Mouse (Mus musculus): Measurements from ENCODE around the gene Gm13277.
"Not testable (repeated sequence)": the region's sequence is repeated elsewhere in the genome, so short reads cannot be mapped to it uniquely, and the experiment has no call there.

Gene Gm13277

GRCm38 (mm10) chr4:88791250-88791649 lies 2.8 kb downstream of the Gm13277 start, which contains the start of gene Gm13278:
TSS of gene Gm13278 (plus strand) at chr4:88791550.
- not testable (repeated sequence) for DNase-seq

GRCm38 (mm10) chr4:88793936-88794675 lies 5.7 kb downstream of the Gm13277 start, which contains the start of gene Gm13275:
TSS of gene Gm13275 (plus strand) at chr4:88794487.
- DNase-seq, result peak; percentile 50

GRCm38 (mm10) chr4:88797097-88797496 lies 8.7 kb downstream of the Gm13277 start, which contains the start of gene Gm13279:
TSS of gene Gm13279 (plus strand) at chr4:88797397.
- not testable (repeated sequence) for DNase-seq

- DNase-seq, result not testable (repeated sequence)
These were observed 10.9 kb downstream of the Gm13277 start, which contains the start of gene Gm13285 for GRCm38 (mm10) chr4:88799365-88799764. TSS of gene Gm13285 (plus strand) at chr4:88799665.

- not testable (repeated sequence) for DNase-seq
These were observed 14.5 kb downstream of the Gm13277 start, which contains the start of gene Gm13287 for GRCm38 (mm10) chr4:88802954-88803353. TSS of gene Gm13287 (plus strand) at chr4:88803254.

GRCm38 (mm10) chr4:88805231-88805630 lies 16.8 kb downstream of the Gm13277 start, which contains the start of gene Gm13288:
TSS of gene Gm13288 (plus strand) at chr4:88805531.
- not testable (repeated sequence) for DNase-seq

- not testable (repeated sequence) for DNase-seq
These were observed 17.3 kb downstream of the Gm13277 start for GRCm38 (mm10) chr4:88805761-88806160.

GRCm38 (mm10) chr4:88815928-88816327 lies 27.5 kb downstream of the Gm13277 start, which contains the start of gene Ifna7:
TSS of gene Ifna7 (plus strand) at chr4:88816228.
- DNase-seq, result no peak

- no peak for DNase-seq
These were observed 31.2 kb downstream of the Gm13277 start, which contains the start of gene Ifna11 for GRCm38 (mm10) chr4:88819659-88820058. TSS of gene Ifna11 (plus strand) at chr4:88819959.

- no peak for DNase-seq
These were observed 34.6 kb downstream of the Gm13277 start for GRCm38 (mm10) chr4:88822995-88823394.

- not testable (repeated sequence) for DNase-seq
These were observed 38.7 kb downstream of the Gm13277 start, which contains the start of gene Ifna6 for GRCm38 (mm10) chr4:88827116-88827515. TSS of gene Ifna6 (plus strand) at chr4:88827416.

GRCm38 (mm10) chr4:88830523-88830922 lies 42.1 kb downstream of the Gm13277 start:
- DNase-seq, result no peak

GRCm38 (mm10) chr4:88835225-88835624 lies 46.8 kb downstream of the Gm13277 start, which contains the start of gene Ifna5:
TSS of gene Ifna5 (plus strand) at chr4:88835525.
- DNase-seq, result not testable (repeated sequence)

All from layer of hippocampus, adult 9-11 months (tissue).